Mouse (Mus musculus) hematopoietic stem cell, adult 5-6 weeks (primary cell): ENCODE measurements around the gene Rnh1. TPM values are rescaled to one million over a fixed set of nuclear protein-coding genes. Genes with fewer than 3 reads are reported as not detected.

ENCODE experiments used
- ATAC-seq, 2 experiments: fragments of 125-278 bp in 1 of 2; replicated peaks in 1 of 2; 2 replicates each; pipeline ENCODE4 v1.8.0; 2016 to 2017; ENCODE audit warnings: inconsistent platforms in 2 of 2, mild to moderate bottlenecking in 2 of 2, moderate number of reproducible peaks in 2 of 2, low read depth in 1 of 2, moderate TSS enrichment in 1 of 2; ENCODE audit not compliant: low FRiP score in 2 of 2, poor library complexity in 2 of 2, severe bottlenecking in 2 of 2, insufficient read depth in 1 of 2, low TSS enrichment in 1 of 2
- total RNA-seq: library from RNA; stranded (forward); fragments of 172-1452, 232-1000 nt; gene quantifications from 2 replicates; pipeline ENCODE4 v1.2.3, GENCODE M21; 2017

Gene Rnh1
- total RNA-seq, 1 experiment from 2014 or later, result 34.4 TPM

DNA sequence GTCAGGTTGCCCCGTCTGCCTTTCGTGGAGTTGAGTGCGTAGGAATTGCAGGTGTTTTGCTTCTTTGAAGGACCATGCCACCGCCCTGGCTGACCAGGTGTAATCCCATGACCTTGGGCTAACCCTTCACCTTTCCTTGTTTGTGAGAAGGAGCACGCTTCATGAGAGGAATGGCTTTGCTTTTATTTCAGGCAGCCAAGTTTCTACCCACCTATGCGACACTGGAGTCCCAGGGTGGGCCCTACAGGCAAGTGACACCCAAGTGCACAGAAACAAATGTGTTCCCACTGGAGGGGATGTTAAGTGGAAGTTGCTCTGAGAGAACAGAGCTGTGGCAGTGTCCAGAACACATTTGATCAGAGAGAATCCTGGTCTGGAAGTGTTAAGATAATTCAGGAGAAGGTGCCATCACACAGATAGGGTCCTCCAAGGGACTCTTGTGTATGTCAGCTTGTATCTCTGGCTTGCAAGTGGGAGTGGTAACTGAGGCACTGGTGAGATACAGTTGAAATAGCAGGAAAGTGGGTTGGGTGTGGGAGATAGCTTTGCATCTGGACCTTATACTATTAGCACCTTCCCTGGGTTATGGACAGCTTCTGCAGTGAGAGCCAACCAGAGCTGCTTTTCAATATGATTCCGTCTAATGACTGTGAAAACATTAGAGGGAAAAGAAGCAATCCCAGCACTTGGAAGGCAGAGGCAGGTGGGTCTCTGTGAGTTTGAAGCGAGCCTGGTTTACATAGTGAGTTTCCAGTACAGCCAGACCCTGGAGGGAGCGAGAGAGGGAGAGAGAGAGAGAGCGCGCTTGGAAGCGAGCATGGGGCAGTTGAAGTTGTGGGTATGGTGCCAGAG, 40.5 kb downstream of the Rnh1 start:
- ATAC-seq, result peak in 1 of 2 experiments; percentile 33; a peak in 2 of 4 replicates

DNA sequence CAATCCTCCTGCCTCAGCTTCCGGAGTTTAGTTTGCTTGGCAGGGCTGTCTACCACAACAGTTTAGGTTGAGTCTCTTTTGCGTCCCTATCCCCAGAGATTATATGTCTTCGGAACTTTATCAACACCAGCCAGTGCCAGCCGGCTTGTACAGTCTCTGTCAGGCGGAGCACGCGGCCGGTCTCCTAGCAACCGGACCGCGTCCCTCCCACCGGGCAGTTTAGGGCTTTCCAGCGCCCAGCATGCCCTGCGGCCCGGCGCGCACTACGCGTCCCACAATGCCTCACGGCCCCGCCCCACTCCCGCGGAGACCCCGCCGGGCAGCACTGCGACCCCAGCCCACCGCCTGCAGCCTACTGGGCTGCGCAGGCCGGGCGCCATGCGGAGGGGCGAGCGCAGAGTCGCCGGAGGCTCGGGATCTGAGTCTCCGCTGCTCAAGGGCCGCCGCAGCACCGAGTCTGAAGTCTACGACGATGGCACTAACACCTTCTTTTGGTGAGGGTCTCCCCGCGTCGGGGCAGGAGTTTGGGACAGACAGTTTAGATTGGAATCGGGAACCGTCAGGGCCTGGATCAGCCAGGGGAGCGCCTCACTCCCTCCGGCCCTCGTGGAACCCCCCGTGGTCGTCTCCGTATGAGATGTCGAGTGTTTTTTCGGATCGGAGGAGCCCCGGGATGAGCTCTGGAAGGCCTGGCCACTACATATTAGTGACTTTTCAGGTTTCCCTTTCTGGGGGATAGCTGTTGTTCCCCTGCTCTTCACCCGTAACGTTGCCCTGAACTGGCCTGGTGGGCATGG, 41.4 kb downstream of the Rnh1 start:
- ATAC-seq, result peak; percentile 92 to 95

DNA sequence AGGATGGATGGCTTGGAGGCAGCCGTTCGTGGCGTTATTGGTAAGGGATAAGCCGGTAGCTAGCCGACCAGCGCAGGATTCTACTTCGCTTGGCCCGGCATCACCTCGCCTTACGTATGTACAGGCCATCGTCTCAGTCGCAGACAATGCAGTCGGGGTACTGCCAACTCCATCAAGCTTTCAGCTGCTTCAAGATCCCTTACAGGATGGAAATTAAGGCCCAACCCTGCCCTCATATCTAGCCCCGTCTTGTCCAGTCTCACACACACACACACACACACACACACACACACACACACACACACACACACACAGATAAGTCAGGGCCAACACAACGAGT, 49.2 kb downstream of the Rnh1 start:
- no peak for ATAC-seq

DNA sequence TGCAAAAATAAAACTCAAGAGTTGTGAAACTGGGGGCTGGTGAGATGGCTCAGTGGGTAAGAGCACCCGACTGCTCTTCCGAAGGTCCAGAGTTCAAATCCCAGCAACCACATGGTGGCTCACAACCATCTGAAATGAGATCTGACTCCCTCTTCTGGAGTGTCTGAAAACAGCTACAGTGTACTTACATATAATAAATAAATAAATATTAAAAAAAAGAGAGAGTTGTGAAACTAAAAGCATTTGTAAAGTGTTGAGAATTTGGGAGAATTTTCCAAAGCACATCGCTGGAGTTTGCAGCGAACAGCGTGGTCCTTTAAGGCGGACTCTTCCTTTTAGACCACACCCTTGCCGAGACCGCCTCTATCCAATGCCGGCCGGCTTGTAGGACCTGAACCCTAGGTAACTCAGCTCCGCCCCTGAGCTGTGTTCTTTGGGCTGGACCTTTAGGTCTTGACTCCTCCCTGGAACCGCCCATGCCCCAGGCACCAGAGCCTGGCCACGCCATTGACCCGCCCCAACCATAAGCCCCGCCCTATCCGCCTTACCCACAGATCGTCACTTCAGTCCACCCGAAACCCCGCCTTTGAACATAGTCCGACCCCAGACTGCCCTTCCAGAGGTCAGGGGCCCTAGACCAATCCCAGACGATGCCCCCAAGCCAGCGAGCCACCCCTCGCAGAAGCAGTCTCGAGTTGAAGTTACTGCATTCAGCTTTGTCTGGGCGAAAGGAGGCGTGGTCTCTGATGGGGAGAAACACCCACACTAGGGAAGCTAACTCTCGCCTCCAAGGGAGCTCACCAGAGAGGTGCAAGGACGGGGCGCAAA, 49.8 kb downstream of the Rnh1 start:
- ATAC-seq, result peak; percentile 99

DNA sequence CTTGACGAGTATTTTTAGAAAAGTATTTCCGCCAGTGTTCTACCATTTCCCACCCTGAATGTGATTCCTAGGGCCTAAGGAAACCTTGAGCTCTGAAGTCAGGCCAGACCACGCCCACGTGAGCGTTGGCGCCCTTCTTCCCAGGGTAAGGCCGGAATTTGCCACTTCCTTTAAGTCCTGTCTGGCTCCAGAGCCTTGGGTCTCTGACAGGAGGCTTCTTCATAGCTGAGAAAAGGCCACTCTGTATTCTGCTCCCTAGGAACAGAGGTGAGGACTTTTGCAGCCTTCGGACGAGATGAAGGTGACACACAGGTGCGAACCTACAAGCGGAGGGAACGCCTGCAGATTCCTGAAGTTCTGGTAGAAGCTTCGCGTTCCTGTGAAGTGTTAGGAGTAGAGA, 50.4 kb downstream of the Rnh1 start, which contains the start of gene Ptdss2:
Gene Ptdss2, plus strand, starts transcription at position 138 of the 400 bp plus-strand sequence.
- ATAC-seq, result no peak

DNA sequence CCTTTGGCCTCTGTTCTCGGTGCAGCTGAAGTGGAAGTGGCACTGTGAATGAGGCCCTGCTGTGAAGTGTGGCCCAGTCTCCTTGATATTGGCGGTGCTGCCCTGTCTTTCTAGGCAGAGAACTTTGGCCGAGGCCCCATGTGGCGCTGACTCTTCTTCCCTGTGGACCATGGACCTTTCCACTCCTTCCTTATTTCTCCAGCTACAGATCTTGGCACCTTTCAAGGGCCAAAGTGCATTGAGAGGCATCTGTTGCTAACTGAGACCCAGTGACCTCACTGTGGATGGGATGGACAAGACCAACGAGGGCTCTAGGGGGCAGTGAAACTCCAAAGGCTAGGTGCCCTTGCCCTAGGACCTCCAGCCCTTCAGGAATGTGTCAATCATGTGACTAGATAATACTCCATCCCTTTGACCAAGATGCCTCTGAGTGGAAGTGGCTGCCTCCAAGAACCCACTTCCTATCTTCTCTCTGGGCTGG, 51.6 kb downstream of the Rnh1 start:
- no peak for ATAC-seq

DNA sequence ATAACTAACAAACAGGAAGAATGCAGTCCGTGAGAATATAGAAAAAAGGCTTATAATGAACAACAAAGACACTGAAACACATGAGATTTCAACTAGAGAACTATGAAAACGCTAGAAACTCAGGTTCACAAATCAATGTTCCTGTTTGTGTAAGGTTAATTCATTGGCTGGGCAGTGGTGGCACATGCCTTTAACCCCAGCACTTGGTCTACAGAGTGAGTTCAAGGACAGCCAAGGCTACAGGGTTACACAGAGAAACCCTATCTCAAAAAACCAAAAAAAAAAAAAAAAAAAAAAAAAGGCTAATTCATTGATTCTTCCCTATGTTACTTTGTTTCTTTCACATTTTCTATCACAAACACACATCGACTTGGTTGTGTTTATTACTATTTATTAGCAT, 52.1 kb downstream of the Rnh1 start:
- no peak for ATAC-seq

DNA sequence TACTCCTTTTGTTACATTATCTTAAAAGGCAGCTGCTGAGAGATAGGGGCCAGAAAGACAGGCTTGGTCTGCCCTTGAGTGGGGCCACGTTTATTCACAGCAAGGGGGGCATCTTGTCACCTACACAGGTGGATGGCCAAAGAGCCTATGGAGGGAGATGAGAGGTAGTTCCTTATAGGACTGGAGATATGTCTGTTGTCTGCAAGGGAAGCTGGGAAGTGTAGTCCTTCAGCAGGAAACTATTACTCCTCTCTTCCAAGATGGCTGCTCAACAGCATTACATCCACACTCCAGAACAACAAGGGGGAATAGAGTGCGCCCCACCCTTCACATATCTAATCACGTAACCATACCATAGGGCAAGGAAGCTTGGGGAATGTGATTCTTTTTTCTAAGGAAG, 53.2 kb downstream of the Rnh1 start:
- ATAC-seq, result no peak

DNA sequence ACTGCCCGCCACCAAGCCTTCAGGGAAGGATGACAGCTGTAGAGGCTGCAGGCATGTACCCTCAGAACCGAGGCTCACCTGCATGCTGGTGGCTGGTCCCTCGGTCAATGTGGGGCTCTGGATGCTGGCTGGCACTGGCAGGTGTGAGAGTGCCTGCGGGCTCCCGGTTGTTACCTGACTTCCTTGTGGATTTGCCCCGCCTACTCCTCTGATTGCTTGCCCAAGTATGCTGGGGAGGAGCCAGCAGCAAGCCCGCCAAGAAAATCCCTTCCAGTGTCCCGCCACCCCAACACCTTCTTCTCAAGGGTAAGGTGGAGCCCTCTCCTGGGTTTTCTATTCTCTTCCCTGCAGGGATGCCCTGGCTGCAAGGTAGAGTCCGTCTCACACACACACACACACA, 55.0 kb downstream of the Rnh1 start, which contains the start of gene Ano9:
Gene Ano9, minus strand, starts transcription at position 171 of the 400 bp plus-strand sequence.
- no peak for ATAC-seq

DNA sequence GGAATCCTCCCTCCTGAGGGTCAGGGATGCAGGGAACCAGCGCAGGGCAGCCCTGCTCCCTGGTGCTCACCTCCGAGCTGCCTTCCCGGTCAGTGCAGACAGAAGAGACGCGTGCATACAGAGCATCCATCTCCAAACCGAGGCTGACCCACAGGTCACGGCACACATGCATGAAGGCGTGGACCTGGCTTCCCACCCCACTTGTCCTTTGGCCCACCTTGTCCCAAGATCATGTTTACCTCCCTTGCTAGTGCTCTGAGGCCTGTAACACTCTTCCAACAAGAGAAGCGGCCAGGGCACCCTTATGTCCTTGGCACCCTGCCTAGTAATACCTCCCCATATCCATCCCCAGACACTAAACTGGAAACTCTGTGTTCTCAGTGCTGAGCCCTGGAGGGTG, 56.8 kb downstream of the Rnh1 start:
- no peak for ATAC-seq

Other genes with a start within 250 kb of the Rnh1 start
- 11.2 and 17.7 TPM in 2 replicates for gene Pgghg, start 231.5 kb downstream of the Rnh1 start, total RNA-seq
- gene Ifitm5, start 222.6 kb downstream of the Rnh1 start, total RNA-seq, result 1.0 TPM in 1 of 2 replicates, not detected in the other
- not detected in 2 replicates for gene Gm45717, start 216.9 kb downstream of the Rnh1 start, total RNA-seq
- gene Ifitm2, start 216.9 kb downstream of the Rnh1 start, total RNA-seq, result 328 and 386 TPM in 2 replicates
- gene Ifitm1, start 205.6 kb downstream of the Rnh1 start, total RNA-seq, result 250 and 359 TPM in 2 replicates
- 143 and 341 TPM in 2 replicates for gene Ifitm3, start 162.1 kb downstream of the Rnh1 start, total RNA-seq
- gene Ifitm6, start 154.9 kb downstream of the Rnh1 start, total RNA-seq, result 68.4 and 203 TPM in 2 replicates
- not detected in 2 replicates for gene Gm17387, start 143.7 kb downstream of the Rnh1 start, total RNA-seq
- 4.1 and 6.6 TPM in 2 replicates for gene B4galnt4, start 111.8 kb downstream of the Rnh1 start, total RNA-seq
- gene Pkp3, start 94.6 kb downstream of the Rnh1 start, total RNA-seq, result 1.2 and 2.3 TPM in 2 replicates
- 22.0 and 32.5 TPM in 2 replicates for gene Sigirr, start 72.3 kb downstream of the Rnh1 start, total RNA-seq
- not detected in 2 replicates for gene Ano9, start 55.1 kb downstream of the Rnh1 start, total RNA-seq
- gene Ptdss2, start 50.5 kb downstream of the Rnh1 start, total RNA-seq, result 6.4 and 9.6 TPM in 2 replicates
- 15.0 and 19.7 TPM in 2 replicates for gene Hras, start 21.1 kb upstream of the Rnh1 start, total RNA-seq
- 0.60 and 0.75 TPM in 2 replicates for gene Lrrc56, start 21.3 kb upstream of the Rnh1 start, total RNA-seq
- gene Lmntd2, start 41.2 kb upstream of the Rnh1 start, total RNA-seq, result 1.6 TPM in 1 of 2 replicates, not detected in the other
- 4.9 and 5.1 TPM in 2 replicates for gene Rassf7, start 43.0 kb upstream of the Rnh1 start, total RNA-seq
- gene Phrf1, start 55.9 kb upstream of the Rnh1 start, total RNA-seq, result 52.5 and 77.3 TPM in 2 replicates
- 15.4 and 26.7 TPM in 2 replicates for gene Irf7, start 93.6 kb upstream of the Rnh1 start, total RNA-seq
- not detected in 2 replicates for gene Cdhr5, start 103.9 kb upstream of the Rnh1 start, total RNA-seq
- gene Sct, start 106.3 kb upstream of the Rnh1 start, total RNA-seq, result not detected in 2 replicates
- not detected in 2 replicates for gene Drd4, start 119.1 kb upstream of the Rnh1 start, total RNA-seq
- gene Deaf1, start 154.8 kb upstream of the Rnh1 start, total RNA-seq, result 18.7 and 25.8 TPM in 2 replicates
- gene Tmem80, start 154.9 kb upstream of the Rnh1 start, total RNA-seq, result 10.5 and 12.6 TPM in 2 replicates
- 4.4 and 4.7 TPM in 2 replicates for gene Eps8l2, start 166.0 kb upstream of the Rnh1 start, total RNA-seq
- 227 and 363 TPM in 2 replicates for gene Taldo1, start 219.3 kb upstream of the Rnh1 start, total RNA-seq
- gene Gatd1, start 241.3 kb upstream of the Rnh1 start, total RNA-seq, result 18.4 and 20.4 TPM in 2 replicates